Mouse (Mus musculus): ENCODE measurements at regions not wholly inside any gene's neighbourhood (a gene's known extent, or its start where the extent isn't known, plus 50 kb on each side); places are given as distances from the start of the nearest gene placed in this dataset.
"Not testable (repeated sequence)": the region's sequence is repeated elsewhere in the genome, so short reads cannot be mapped to it uniquely, and the experiment has no call there.

DNA sequence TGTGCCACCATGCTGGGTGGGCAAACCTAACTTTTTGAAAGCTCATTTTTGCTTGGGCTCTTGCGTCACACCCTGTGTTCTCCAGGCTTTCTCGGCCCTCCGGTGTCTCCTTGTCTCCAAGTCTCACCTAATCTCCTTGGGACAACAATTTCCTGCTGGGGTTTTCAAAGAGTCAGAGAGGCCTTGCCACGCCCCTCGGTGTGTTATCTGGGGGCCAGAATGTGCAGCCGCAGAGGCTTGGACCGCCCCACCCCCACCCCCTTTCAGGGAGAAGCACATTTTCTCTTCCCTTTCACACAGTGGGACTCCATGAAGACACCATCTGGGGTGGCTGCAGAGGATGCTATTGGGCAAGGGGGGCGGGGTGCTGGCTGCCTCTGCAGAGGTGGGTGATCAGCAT is 76.9 kb upstream of the Med13l start:
- in situ Hi-C loops (cut with MboI, MseI): no loop called here

DNA sequence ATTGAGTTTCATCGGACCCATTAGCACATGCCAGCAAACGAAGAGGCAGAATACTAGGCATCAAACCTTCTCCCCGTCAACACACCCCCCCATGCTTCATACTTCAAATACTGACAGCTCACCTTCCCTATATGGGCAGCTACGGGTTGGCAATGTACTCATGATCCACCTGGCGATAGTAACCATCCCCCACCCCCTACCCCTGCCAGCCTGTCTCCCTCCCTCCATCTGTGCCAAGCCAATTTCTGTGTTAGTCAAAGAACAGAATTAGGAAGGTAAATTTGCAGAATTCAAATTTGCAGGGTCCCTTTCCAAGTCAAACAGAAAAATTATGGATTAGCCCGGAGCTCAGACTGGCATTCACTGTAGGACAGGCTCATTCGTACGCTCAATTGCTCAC is 75.3 kb upstream of the Med13l start:
- in situ Hi-C loops (cut with MboI, MseI): loop anchor here (5.0 kb wide), 1 partner anchor 877 kb away; no protein-coding TSS in a partner anchor

DNA sequence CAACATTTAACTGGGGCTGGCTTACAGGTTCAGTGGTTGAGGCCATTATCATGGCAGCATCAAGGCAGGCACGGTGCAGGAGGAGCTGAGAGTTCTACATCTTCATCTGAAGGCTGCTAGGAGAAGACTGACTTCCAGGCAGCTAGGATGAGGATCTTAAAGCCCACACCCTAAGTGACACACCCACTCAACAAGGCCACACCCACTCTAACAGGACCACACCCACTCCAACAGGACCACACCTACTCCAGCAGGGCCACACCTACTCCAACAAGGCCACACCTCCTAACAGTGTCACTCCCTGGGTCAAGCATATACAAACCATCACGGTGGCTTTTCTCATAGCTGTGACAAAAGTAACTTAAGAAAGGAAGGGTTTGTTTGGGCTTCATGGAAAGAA is 68.0 kb upstream of the Med13l start:
- in situ Hi-C loops (cut with MboI, MseI): not testable (repeated sequence)

DNA sequence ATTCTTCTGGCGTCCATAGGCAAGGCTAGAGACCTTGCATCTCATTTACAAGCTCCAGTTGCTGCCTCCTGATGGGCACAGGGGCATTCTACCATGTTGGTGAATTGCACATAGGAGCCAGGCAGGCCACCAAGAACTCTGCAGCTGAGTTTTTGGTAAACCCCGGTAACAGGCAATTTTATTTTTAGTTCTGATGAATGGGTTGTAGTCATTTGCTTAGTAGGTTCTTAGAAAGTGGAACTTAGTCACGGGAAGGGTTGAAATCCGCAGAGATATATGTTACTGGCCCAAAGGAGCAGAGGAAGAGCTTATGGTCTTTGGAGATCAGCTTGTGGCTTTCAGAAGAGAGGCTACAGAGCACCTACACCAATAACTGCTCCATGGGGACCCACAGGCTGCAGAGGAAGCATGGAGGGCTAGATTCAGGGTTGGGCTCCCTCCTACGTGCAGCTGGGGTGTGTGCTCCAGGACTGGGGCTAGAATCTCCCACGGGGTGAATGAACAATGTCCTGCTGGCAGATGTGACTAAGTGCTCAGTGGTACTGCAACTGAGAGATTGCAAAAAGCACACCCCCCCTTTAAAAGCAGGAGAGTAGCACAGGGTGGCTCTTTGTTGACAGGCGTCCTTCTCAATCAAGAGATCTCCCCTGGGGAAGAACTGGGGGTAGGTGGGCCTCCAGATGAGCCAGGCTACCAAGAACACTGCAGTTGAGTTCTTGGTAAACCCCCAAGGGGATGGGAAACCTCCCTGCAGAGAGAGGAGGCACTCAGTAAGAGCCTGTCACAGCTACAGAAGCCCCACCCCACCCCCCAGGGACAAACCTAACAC is 65.6 kb upstream of the Med13l start:
- in situ Hi-C loops (cut with MboI, MseI): no loop called here

DNA sequence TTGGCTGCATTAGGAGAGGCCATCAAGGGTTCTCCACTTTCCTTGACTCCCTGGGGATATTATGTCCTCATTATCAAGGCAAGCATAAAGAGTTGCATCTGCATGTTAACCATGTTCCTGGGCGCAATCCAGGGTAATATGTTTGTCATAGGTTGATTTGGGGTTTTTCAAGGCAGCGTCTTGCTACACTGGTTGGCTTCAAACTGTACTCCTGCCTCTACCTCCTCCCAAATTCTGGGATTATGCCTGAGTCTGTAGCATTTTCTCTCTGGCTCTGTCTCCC is 65.1 kb upstream of the Med13l start:
- in situ Hi-C loops (cut with MboI, MseI): no loop called here

DNA sequence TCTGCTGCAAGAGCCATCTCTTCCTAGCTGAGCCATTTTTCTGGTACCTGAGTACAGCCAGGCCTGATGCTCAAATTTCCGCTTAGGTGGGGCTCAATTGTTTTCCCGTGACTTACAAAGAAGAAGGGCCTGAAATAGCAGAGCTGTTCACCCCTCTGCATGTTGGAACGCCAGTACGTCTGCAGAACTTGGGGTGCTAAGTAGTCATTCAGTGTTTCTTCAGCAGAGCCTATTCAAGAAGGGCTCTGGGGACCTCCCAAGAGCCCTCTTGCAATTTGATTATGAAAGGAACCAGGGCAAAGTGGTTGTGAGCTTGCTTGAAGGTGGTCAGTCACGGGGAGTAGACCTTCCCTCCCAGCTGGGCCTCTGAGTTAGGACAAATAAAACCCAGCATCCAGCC is 58.9 kb upstream of the Med13l start:
- in situ Hi-C loops (cut with MboI, MseI): no loop called here

DNA sequence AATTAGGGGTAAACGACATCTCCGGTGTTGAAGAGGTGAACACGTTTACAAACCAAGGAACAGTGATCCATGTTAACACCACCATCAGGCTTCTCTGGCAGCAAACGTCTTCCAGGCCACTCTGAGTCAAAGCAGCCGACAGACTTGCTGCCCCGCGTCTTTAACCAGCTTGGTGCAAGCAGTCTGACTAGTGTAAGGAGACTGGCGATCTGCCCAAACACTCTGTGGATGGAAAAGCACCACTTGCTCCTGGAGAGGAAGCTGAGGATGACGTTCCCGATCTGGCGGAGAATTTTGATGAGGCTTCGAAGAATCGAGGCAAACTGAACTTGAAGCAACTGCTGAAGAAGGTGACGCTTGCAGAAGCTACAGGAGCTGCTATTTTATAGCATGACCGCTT is 57.5 kb upstream of the Med13l start:
- in situ Hi-C loops (cut with MboI, MseI): no loop called here

DNA sequence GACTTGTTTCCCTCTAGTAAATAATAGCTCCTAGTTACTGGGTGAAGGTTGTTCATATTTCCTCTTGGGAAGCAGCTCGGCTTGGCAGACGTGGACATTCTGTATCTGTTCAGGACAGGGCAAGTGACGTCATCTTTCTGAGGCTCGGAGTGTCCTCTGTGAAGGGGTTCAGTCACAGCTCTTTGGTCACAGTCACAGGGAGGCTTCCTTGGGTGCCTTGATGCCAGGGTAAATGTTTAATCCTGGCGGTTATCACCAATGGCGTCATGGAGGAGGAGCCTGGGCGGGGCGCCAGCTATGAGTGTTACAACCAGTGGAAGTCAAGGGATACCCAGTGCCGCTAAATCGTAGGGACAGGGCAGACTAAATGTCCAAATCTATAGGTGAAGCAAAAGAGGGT is 56.3 kb upstream of the Med13l start:
- in situ Hi-C loops (cut with MboI, MseI): no loop called here

DNA sequence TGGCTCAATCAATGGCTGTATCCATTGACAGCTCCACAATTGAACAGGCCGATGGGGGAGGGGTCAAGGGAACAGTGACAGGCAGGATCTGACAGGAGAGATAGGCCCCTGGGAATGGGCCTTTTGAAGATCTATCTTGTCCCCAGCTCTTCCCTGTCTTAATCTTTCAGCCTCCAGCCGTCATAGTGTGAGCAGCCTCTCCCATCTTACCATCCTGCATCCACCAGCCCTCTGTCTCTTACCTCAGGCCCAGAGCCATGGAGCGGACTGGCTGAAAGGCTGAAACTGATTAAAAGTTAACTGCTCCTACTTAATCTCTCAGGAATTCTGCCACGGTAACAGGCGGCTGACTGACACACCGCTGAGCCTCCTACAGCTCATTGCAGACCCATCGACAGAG is 55.6 kb upstream of the Med13l start:
- in situ Hi-C loops (cut with MboI, MseI): no loop called here

DNA sequence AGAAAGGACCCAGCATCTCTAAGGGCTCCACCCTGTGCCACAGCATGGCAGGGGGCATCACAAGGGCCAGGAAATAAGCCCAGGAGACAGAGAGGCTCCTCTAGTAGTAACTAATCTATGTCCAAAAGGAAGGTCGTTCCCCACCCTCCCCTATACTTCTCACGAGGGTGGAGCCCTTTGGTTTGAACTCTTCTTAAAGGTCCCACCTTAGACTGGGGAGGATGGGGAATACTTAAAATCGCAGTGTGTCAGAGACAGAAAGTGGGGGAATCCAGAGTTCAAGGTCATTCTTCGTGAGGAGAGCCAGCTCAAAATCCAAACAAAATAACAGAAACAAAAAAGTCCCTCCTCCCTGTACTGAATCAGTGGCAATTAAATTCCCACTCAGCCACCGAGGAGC is 50.6 kb upstream of the Med13l start:
- in situ Hi-C loops (cut with MboI, MseI): no loop called here
